Mouse (Mus musculus) 416B (cell line): ENCODE data around the gene Tm6sf2.

ENCODE experiments used
- DNase-seq: peaks from one replicate; pipeline ENCODE4 v3.0.0; 2011; ENCODE audit warnings: low read depth

The Tm6sf2 gene

GRCm38 (mm10) chr8:70089296-70089960 lies 16.7 kb downstream of the Tm6sf2 start:
- DNase-seq = no peak

GRCm38 (mm10) chr8:70092786-70093185 lies 20.1 kb downstream of the Tm6sf2 start:
- DNase-seq = no peak

- no peak for DNase-seq
Observed at GRCm38 (mm10) chr8:70099276-70099675, 26.6 kb downstream of the Tm6sf2 start.

DNA sequence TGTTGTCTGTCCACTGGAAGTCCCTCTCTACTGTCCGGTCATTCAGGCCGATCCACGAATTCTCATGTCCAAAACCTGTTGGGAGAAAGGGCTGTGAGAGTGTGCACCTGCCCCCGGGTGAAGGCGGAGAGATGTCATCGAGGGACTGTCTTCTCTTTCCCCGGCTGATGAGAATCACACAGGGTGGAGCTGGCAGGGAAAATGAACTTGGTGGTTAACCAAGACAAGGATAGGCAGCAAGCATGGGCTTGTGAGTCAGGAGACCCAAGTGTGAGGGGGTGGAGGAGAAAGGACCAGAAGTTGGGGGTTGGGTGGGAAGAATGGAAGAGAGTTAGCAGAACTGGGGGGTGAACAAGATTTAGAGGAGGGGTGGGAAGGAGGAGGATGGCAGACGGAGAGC lies 27.5 kb downstream of the Tm6sf2 start:
- no peak for DNase-seq

DNA sequence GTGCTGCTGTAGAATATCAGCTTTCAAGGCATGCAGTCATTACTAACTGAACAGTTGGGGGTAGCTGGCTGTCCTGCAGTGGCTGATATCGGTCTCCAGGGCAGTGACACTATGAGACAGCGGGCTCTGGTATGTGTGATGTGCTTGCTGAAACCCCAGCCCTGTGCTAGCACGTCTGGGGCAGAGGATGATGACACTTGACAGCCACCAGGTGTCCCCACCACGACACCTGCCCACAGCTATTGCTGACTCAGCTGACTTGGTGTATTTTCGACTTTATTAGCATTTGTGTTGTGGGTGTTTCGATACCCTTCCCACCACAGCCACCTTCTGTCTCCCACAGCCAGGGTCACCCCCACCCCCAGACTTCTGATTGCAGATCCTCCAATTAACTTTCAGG lies 31.8 kb downstream of the Tm6sf2 start:
- peak; percentile 50 for DNase-seq

DNA sequence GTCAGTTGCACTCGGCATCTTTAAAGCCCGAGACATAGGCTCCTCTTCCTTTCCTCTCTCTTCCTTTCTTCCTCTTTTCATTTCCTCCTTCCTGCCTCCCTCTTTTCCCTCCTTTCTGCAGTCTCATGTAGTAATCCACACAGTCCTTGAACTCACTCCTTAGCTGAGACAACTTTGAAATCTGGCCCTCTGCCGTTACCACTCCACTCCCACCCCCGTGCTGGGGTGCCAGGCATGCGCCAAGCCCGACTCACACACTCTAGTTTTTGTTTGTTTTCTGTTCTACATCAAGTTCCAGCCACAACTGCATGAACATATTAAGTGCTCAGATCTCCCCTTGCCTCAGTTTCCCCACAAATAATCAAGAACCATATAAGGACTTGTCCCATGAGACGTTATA lies 32.2 kb downstream of the Tm6sf2 start:
- no peak for DNase-seq

GRCm38 (mm10) chr8:70110451-70110850 lies 37.7 kb downstream of the Tm6sf2 start:
- DNase-seq = no peak

DNA sequence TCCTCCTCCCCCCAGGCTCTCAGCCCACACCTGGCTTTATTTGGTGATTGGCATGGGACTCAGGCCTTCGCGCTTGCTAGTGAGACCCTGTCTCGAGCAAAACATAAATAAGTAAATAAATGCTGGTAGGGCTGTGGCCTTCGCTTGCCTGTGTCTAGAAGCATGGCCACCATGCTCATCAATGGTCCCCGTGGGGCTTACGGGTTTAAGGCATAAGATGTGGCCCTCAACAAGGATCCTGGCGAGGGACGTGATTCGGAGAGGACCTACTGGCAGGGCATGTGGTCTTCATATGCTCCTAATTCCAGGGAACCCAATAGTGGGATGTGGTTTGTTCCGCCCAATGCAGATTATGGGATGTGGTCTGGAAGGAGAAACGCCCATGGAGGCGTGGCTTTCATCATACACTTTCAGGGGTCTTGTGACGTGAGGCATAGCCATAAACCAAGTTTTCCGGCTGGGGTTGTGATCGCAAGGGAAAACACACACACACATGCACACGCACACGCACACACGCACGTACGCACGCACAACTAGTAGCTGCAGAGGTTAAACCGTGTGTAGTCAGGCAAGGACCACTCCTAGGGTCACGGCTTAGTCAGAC lies 38.6 kb downstream of the Tm6sf2 start:
- DNase-seq = no peak

- no peak for DNase-seq
Observed at GRCm38 (mm10) chr8:70112401-70113016, 39.8 kb downstream of the Tm6sf2 start.

DNA sequence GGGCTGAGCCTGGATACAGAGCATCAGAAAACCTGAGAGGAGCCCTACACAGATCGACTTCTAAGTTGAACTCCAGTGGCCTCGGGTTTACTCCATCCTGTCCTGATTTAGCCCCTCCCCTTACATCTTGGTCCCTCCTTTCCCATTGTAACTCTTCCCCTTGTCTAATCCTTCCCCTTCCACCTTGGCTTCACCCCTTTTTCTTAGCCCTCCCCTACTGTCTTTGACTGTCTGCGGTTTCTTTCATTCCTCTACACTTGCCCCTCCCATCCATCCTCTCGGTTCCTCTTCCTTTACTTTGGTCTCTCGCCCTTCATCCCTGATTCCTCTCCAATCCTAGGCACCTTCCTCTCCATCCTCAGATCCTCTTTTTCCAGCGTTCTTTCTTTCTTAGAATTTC lies 41.8 kb downstream of the Tm6sf2 start:
- DNase-seq = no peak

- no peak for DNase-seq
Observed at GRCm38 (mm10) chr8:70114892-70115291, 42.2 kb downstream of the Tm6sf2 start.

DNA sequence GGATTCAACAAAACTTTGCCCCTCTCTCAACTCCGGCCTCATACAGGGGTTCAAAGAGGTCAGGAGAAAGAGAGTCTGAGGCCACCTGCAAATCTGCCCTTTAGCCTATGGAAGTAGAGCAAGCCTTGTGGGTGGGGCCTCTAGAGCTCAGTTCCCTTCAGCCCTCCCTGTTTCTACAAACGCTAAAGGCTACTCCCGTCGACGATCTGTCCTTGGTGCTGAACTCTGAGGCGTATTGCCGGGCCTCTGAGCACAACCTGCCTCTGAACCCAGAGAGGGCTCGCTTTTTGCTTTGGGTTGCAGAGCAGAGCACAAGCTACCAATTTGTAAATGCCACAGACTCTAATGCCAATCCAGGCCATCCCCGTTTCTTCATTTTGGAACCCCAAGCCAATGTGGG lies 44.9 kb downstream of the Tm6sf2 start:
- peak; percentile 64 for DNase-seq

DNA sequence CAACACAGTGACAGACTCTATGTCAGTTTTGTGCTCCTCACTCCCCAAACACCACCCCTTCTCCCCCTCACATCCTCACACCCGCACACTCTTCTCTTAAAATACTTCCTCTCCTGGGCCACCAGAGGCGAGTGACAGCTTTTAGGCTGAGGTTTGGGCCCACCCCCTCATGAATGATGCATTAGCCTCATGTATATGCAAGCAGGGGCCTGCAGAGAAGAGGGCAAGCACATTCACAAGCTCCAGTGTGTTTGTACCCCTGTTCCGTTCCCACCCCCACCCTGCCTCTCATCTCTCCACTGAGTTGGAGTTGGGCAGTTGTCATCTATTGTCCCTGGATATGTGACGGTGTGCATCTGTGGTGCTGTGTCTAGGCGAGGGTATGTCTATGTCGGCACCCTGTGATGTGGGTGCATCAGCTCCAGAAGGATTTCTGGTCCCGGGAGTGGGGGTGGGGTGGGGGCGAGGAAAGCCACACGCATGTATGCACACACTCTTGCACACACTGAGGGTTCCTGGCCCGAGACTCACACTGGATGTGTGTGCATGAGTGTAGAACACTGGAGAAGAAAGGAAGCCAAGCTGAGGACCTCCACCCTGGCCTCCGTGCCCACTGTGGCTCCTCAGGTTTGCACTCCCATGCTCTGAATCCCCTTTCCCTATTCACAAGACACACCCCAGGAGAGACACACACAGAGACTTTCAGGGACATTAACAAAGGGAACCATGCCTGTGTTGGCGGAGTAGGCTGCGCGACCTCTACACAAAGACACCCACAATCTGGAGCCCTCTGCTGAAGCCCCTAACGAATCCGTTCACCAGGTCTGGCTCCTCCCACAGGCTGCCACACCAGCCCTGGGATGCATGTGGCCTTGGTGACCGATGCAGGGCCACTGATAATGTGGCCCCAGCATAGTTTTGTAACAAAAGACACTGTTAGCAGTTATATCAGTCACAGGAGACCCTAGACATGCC lies 46.3 kb downstream of the Tm6sf2 start:
- no peak for DNase-seq

DNA sequence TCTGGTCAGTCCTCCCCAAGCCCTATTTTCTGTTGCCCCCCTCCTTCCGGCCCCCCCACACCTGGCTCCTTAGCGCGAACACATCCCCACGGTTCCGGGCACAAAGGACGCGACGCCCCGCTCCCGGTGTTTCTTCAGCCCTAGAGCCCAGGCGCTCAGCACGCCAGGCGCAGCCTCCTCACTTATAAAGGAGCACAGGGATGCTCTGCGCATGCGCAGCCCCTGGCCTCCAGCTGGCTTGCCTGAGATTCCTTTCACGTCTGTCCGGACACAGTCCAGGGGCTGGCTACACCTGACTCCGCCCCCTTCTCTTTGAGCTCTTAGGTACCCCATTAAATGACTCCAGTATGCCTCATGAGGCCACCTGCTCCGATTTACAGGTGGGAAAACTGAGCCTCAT lies 47.9 kb downstream of the Tm6sf2 start, which contains the start of gene Ncan:
Gene Ncan (minus strand): TSS at position 207 of the 400 bp plus-strand sequence.
- no peak for DNase-seq

- DNase-seq = peak; percentile 59
Observed at GRCm38 (mm10) chr8:70122863-70123262, 50.1 kb downstream of the Tm6sf2 start.

DNA sequence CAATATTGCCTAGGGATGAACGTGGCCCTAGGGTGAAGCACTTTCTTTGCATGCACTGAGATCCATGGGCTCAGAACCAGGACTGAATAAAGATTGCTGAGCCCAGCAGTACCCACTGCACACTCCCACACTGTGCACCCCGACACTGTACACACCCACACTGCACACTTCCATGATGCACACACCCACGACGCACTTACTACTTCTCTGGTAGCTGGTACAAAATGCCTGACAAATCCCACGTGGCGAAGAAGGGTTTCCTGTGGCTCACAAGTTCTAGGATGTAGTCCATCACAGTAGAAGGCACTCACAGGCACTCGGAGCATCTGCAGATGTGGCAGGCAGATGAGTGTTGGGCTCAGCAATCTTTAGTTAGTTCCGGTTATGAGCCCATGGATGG lies 52.3 kb downstream of the Tm6sf2 start:
- DNase-seq = no peak

DNA sequence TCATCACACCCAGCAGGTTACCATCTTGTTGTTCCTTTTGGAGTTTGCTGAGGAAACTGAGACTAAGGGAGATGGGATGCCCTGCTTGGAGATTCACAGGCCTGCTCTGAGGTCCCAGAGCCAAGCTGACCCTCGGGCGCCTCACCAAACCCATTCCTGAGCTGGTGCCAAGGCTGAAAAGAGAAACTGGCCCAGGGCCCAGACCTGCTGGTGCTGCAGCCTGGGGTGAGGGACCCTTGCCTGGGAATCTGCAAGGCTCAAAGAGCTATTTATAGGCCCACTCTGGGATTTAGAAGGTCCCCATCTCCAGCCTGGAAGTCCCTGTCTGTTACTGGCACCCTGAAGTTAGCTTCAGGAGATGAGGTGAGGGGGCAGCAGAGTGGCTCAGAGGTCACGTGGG lies 55.7 kb downstream of the Tm6sf2 start:
- DNase-seq = no peak

- no peak for DNase-seq
Observed at GRCm38 (mm10) chr8:70129309-70129952, 56.7 kb downstream of the Tm6sf2 start.
